Mouse (Mus musculus): ENCODE data around the gene Fgfr1op2.

The Fgfr1op2 gene

DNA sequence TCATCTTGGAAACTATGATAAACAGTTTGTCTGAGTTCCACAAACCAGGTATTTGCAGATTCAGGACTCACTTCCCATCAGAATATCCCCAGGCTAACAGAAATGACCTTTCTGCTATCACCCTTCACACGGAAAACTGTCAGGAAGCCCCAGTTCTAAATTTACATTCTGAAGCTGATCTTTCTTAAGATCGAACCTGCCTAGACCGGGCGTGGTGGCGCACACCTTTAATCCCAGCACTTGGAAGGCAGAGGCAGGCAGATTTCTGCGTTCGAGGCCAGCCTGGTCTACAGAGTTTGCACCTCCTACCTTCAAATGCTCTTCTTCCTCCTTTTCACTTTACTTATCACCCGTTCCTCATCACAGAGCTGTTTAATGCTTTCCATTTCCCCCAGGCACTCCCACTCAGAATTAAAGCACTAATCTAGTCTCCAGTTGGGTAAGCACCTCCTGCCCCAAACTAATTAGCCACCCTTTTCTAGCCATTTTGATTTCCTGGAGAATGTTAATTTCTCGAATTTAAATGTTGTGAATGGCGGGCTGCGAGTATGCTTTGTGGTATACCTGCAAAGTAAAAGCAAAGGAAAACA lies 64.7 kb downstream of the Fgfr1op2 start:
- DNase-seq (ENCODE audit: low spot score) = no peak

DNA sequence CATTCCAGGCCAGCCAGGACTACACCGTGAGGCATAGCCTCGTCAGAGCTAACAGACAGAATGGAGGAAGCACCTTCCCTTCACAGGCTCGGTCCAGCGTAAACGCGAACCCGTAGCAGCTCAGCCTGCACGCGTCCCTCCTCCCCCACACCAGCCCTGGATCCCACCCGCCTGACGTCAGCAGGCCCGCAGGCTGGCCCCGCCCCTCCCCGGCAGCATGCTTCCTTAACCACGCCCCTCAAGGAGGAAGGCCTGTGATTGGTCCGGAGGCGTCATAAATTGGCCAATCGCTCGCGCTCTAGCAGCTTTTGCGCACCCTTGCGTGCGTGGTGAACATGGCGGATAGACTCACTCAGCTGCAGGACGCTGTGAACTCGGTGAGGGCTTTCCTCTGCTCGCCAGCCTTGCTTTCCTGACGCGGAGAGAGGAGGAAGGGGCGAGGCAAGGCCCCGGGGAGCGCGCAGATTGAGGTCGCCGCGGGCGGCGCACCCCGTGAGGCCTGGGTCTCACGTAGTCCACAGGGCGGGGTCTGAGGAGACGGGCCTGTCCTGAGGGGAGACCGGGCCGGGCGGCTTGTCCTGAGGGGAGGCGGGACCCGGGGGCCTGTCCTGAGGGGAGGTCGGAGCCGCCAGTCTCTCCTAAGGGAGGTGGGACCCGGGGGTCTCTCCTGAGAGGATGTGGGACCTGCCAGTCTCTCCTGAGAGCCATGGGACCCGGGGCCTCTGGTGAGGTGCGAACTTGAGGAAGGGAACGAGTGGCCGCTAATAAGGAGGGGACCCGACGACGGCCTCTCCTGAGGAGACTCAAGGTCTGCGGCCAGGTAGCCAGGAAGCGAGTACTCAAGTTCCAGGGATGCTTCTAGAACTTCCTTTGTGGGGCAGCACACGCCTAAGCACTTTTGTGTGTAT lies 65.5 kb downstream of the Fgfr1op2 start, which contains the start of the genes Med21 and Tm7sf3:
Gene Med21 (plus strand): TSS at position 272 of the 908 bp plus-strand sequence.
Gene Tm7sf3 (minus strand): TSS at position 549 of the 908 bp plus-strand sequence.
- DNase-seq (ENCODE audit: low spot score) = peak; percentile 99

DNA sequence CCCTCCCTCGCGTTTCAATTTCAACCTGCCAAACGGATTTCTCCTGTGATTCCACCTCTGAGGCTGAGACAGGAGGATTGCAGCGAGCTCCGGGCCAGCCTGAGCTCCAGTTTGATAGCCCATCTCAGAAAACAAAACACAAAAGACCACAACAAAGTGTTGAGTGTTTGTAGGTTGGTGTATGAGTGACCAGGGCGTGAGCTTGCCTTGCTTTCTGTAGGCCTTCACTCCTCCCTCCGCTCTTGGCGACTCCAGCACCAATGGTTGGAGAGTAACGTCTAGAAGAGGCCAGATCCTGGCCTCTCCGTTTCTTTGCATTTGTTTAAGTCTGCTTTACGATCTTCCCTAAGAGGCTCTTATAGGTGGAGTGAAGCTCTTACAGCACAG lies 66.2 kb downstream of the Fgfr1op2 start:
- peak; percentile 47 for DNase-seq (ENCODE audit: low spot score)
